Mouse (Mus musculus): ENCODE data around the gene Galr3.

GRCm38 (mm10) chr15:79041585-79041984 is at the start of gene Galr3:
- no peak for TF ChIP-seq CTCF (IDR thresholded peaks at IDR 0.05; ENCODE audit: low read depth, low read length)
- no peak for TF ChIP-seq POLR2A (IDR thresholded peaks at IDR 0.05; ENCODE audit: insufficient read depth, low read length)

All from ES-Bruce4 (cell line).